Mouse (Mus musculus) ES-E14 (cell line): ENCODE measurements at regions not wholly inside any gene's neighbourhood (a gene's known extent, or its start where the extent isn't known, plus 50 kb on each side); places are given as distances from the start of the nearest gene placed in this dataset.

Experiments
- CHD2 ChIP-seq: IDR thresholded peaks from 2 replicates; pipeline ENCODE4 v1.6.1; 2014; ENCODE audit warnings: mild to moderate bottlenecking, low read depth, low read length, inconsistent platforms
- HCFC1 ChIP-seq: IDR thresholded peaks from 2 replicates; pipeline ENCODE4 v1.6.1; 2012; ENCODE audit warnings: low read length, inconsistent platforms, borderline replicate concordance; ENCODE audit not compliant: insufficient read depth
- ZC3H11A ChIP-seq: IDR thresholded peaks from 2 replicates; pipeline ENCODE4 v1.6.1; 2012; ENCODE audit warnings: low read depth, mild to moderate bottlenecking, inconsistent platforms, low read length, borderline replicate concordance
- ZNF384 ChIP-seq: IDR thresholded peaks from 2 replicates; pipeline ENCODE4 v1.6.1; 2012; ENCODE audit warnings: low read depth, low read length, inconsistent platforms

- TF ChIP-seq ZNF384 (no peak), ZC3H11A (no peak), HCFC1 (no peak), CHD2 (no peak)
Observed at GRCm38 (mm10) chr6:89236892-89237646, 125.4 kb downstream of the Plxna1 start.
